In genomic region chr6:28536464-28536863, GRCm38 (mm10) we compare ENCODE assay signal across 13 mouse cellular contexts.
"Had no signal": no experiment of that assay in that cellular context is flagged by ENCODE, and none has a peak within 500 bp of the region (broad histone marks: within the 10 kb centered on the region; RNA-seq: fewer than 3 reads in every experiment).

No protein-coding gene starts in this region.

- H3K9ac ChIP-seq: kidney, embryonic 15.5 days; liver, embryonic 13.5 days had no signal

- H3K27ac ChIP-seq: kidney, embryonic 15.5 days; liver, embryonic 13.5 days; stomach, postnatal 0 days had no signal

- H3K4me2 ChIP-seq: kidney, embryonic 15.5 days; liver, embryonic 13.5 days; midbrain, embryonic 11.5 days had no signal

- H3K9me3 ChIP-seq: kidney, embryonic 15.5 days; liver, embryonic 13.5 days had no signal

- DNase-seq: kidney, adult 8-10 months; kidney, postnatal 10 days; kidney, postnatal 36 days; liver, embryonic 13.5 days; lung, adult 2 months; lung, postnatal 14 days; lung, postnatal 4 days; midbrain, embryonic 14.5 days; thymus, postnatal 25 days had no signal

- ATAC-seq: intestine, postnatal 0 days had no signal

- H3K4me3 ChIP-seq: kidney, embryonic 15.5 days; liver, embryonic 13.5 days had no signal

- H3K4me1 ChIP-seq: kidney, embryonic 15.5 days; liver, embryonic 13.5 days had no signal

- H3K27me3 ChIP-seq: kidney, embryonic 15.5 days; liver, embryonic 13.5 days had no signal
